ENCODE assay signal across 13 mouse cellular contexts in the genomic region with DNA sequence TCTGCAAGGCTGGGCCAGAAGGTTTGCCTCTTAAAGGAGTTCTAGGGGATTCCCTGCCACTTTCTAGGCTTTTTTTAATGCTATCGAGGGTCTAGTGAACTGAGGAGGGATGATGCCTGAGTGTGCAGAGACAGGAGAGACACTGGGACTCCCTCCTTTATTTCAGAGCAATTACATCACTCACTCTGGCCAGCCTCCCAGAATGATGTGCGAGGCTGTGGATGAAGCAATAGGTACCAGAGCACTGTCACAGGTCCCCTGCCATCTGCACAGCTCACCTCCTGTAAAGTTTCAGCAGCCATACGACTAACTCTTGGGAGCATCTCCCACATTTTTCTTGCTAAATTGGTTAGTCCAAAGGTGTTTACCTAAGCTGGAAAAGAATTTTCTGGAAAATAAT. TPM values are rescaled to one million over a fixed set of nuclear protein-coding genes. Genes with fewer than 3 reads are reported as not detected.
A peak's percentile ranks its signal among the peaks of the same experiment; 100 is the strongest.
DNase-seq lines count a peak whose midpoint lies in the region; ATAC-seq and TF ChIP-seq lines count a peak whose summit lies in the region.
"Had no signal": no experiment of that assay in that cellular context is flagged by ENCODE, and none has a peak within 500 bp of the region (broad histone marks: within the 10 kb centered on the region; RNA-seq: fewer than 3 reads in every experiment).

No protein-coding gene starts in this region.

- H3K36me3 ChIP-seq in embryonic facial prominence, embryonic 14.5 days (ENCODE audit: control insufficient read depth, insufficient read depth, low read length), result no peaks in the 10 kb centered on the region
- H3K36me3 ChIP-seq in embryonic facial prominence, embryonic 10.5 days (replicated peaks), result no peaks in the 10 kb centered on the region
- H3K36me3 ChIP-seq in midbrain, embryonic 12.5 days, result no peaks in the 10 kb centered on the region
- no peaks in the 10 kb centered on the region for H3K36me3 ChIP-seq in midbrain, postnatal 0 days (ENCODE audit: insufficient read depth, low read length)
- H3K36me3 ChIP-seq in midbrain, embryonic 16.5 days (ENCODE audit: control insufficient read depth, insufficient read depth, low read length), result no peaks in the 10 kb centered on the region
- H3K36me3 ChIP-seq: embryonic facial prominence, embryonic 13.5 days; forebrain, embryonic 15.5 days; hindbrain, embryonic 12.5 days had no signal

- H3K4me3 ChIP-seq in embryonic facial prominence, embryonic 14.5 days (ENCODE audit: low read depth, low read length), result no peak overlapping the region
- no peak overlapping the region for H3K4me3 ChIP-seq in embryonic facial prominence, embryonic 10.5 days
- H3K4me3 ChIP-seq in midbrain, embryonic 12.5 days, result no peak overlapping the region
- no peak overlapping the region for H3K4me3 ChIP-seq in midbrain, postnatal 0 days (ENCODE audit: low read depth, low read length)
- H3K4me3 ChIP-seq in midbrain, embryonic 16.5 days (ENCODE audit: low read depth, low read length), result no peak overlapping the region
- no peak overlapping the region for H3K4me3 ChIP-seq in left cerebral cortex, adult 2 months
- H3K4me3 ChIP-seq: embryonic facial prominence, embryonic 13.5 days; forebrain, embryonic 15.5 days; hindbrain, embryonic 12.5 days had no signal

- no peaks in the 10 kb centered on the region for H3K27me3 ChIP-seq in embryonic facial prominence, embryonic 14.5 days (replicated peaks; ENCODE audit: control insufficient read depth, insufficient read depth, low read length)
- no peaks in the 10 kb centered on the region for H3K27me3 ChIP-seq in embryonic facial prominence, embryonic 10.5 days (replicated peaks; ENCODE audit: low read depth, poor library complexity, severe bottlenecking)
- H3K27me3 ChIP-seq in midbrain, embryonic 12.5 days, result no peaks in the 10 kb centered on the region
- no peaks in the 10 kb centered on the region for H3K27me3 ChIP-seq in midbrain, postnatal 0 days (ENCODE audit: insufficient read depth, low read length)
- no peaks in the 10 kb centered on the region for H3K27me3 ChIP-seq in midbrain, embryonic 16.5 days (ENCODE audit: control insufficient read depth, insufficient read depth, low read depth, low read length)
- H3K27me3 ChIP-seq: embryonic facial prominence, embryonic 13.5 days; forebrain, embryonic 15.5 days; hindbrain, embryonic 12.5 days had no signal

- H3K27ac ChIP-seq in embryonic facial prominence, embryonic 14.5 days (replicated peaks; ENCODE audit: low read depth, low read length), result no peak overlapping the region
- no peak overlapping the region for H3K27ac ChIP-seq in embryonic facial prominence, embryonic 10.5 days (replicated peaks)
- H3K27ac ChIP-seq in midbrain, embryonic 12.5 days (replicated peaks), result 0 out of 2 replicates have a peak overlapping the region, but pooled peaks have one; percentile 35
- no peak overlapping the region for H3K27ac ChIP-seq in midbrain, postnatal 0 days (ENCODE audit: low read depth, low read length)
- H3K27ac ChIP-seq in midbrain, embryonic 16.5 days (ENCODE audit: low read length), result no peak overlapping the region
- H3K27ac ChIP-seq in left cerebral cortex, adult 2 months, result no peak overlapping the region
- H3K27ac ChIP-seq: embryonic facial prominence, embryonic 13.5 days; forebrain, embryonic 15.5 days; hindbrain, embryonic 12.5 days had no signal

- intact Hi-C loops in left cerebral cortex, adult 2 months (cut with DNase I), result no loop called here

- DNase-seq in embryonic facial prominence, embryonic 14.5 days (ENCODE audit: low spot score), result peak; percentile 33
- no peak for DNase-seq in embryonic facial prominence, embryonic 10.5 days (ENCODE audit: low spot score)
- no peak for DNase-seq in midbrain, postnatal 0 days (ENCODE audit: low spot score)
- DNase-seq in cerebellum, adult 8-10 months, result peak; percentile 32
- DNase-seq in left cerebral cortex, adult 2 months (ENCODE audit: extremely low spot score in 1 of 2, low spot score in 2 of 2), result no peak
- DNase-seq in thymus, postnatal 0 days (ENCODE audit: low spot score), result no peak
- DNase-seq: lung, adult 2 months had no signal

- TF ChIP-seq CTCF in midbrain, postnatal 0 days (IDR thresholded peaks at IDR 0.05), result no peak
- TF ChIP-seq CTCF in left cerebral cortex, adult 2 months (IDR thresholded peaks at IDR 0.05), result no peak

- H3K4me1 ChIP-seq in embryonic facial prominence, embryonic 14.5 days (ENCODE audit: control insufficient read depth, insufficient read depth, low read length), result no peaks in the 10 kb centered on the region
- H3K4me1 ChIP-seq in embryonic facial prominence, embryonic 10.5 days, result peaks cover 6% of the 10 kb centered on the region
- no peaks in the 10 kb centered on the region; the same call in 1 of the 2 replicates for H3K4me1 ChIP-seq in midbrain, embryonic 12.5 days
- H3K4me1 ChIP-seq in midbrain, postnatal 0 days (ENCODE audit: insufficient read depth, low read length), result no peaks in the 10 kb centered on the region
- H3K4me1 ChIP-seq in midbrain, embryonic 16.5 days (ENCODE audit: control insufficient read depth, insufficient read depth, low read length), result peaks cover 6% of the 10 kb centered on the region; the same call in 1 of the 2 replicates
- H3K4me1 ChIP-seq: forebrain, embryonic 15.5 days had no signal

- no peaks in the 10 kb centered on the region for H3K9me3 ChIP-seq in embryonic facial prominence, embryonic 14.5 days (ENCODE audit: control insufficient read depth, low read length)
- no peaks in the 10 kb centered on the region for H3K9me3 ChIP-seq in embryonic facial prominence, embryonic 10.5 days
- no peaks in the 10 kb centered on the region for H3K9me3 ChIP-seq in midbrain, embryonic 12.5 days
- H3K9me3 ChIP-seq in midbrain, postnatal 0 days (ENCODE audit: low read length), result no peaks in the 10 kb centered on the region
- H3K9me3 ChIP-seq in midbrain, embryonic 16.5 days (replicated peaks; ENCODE audit: control insufficient read depth, low read length, poor library complexity, severe bottlenecking), result no peaks in the 10 kb centered on the region
- H3K9me3 ChIP-seq: embryonic facial prominence, embryonic 13.5 days; forebrain, embryonic 15.5 days; hindbrain, embryonic 12.5 days had no signal

- ATAC-seq in embryonic facial prominence, embryonic 14.5 days (ENCODE audit: low read depth), result peak; percentile 70
- no peak for ATAC-seq in midbrain, embryonic 12.5 days (ENCODE audit: low FRiP score, low read depth)
- ATAC-seq in midbrain, postnatal 0 days (ENCODE audit: low FRiP score), result no peak
- ATAC-seq in midbrain, embryonic 16.5 days, result 0 out of 2 replicates have a peak, but pooled peaks have one; percentile 28
- ATAC-seq: forebrain, embryonic 15.5 days; Patski had no signal

- WGBS in embryonic facial prominence, embryonic 14.5 days, result 57% methylated on average over 3 of the region's 3 CpGs
- 58% methylated on average over 3 of the region's 3 CpGs for WGBS in embryonic facial prominence, embryonic 10.5 days
- 44% methylated on average over 3 of the region's 3 CpGs for WGBS in midbrain, embryonic 12.5 days
- WGBS in midbrain, postnatal 0 days, result 43% methylated on average over 3 of the region's 3 CpGs
- 40% methylated on average over 3 of the region's 3 CpGs for WGBS in midbrain, embryonic 16.5 days

- H3K4me2 ChIP-seq in embryonic facial prominence, embryonic 14.5 days (ENCODE audit: low read depth, low read length), result no peak overlapping the region
- no peak overlapping the region for H3K4me2 ChIP-seq in midbrain, embryonic 12.5 days (replicated peaks)
- no peak overlapping the region for H3K4me2 ChIP-seq in midbrain, postnatal 0 days (ENCODE audit: low read depth, low read length, poor library complexity, severe bottlenecking)
- no peak overlapping the region for H3K4me2 ChIP-seq in midbrain, embryonic 16.5 days (ENCODE audit: low read length)
- H3K4me2 ChIP-seq: embryonic facial prominence, embryonic 13.5 days; forebrain, embryonic 15.5 days; hindbrain, embryonic 12.5 days had no signal

- H3K9ac ChIP-seq in embryonic facial prominence, embryonic 14.5 days (ENCODE audit: low read depth, low read length), result no peak overlapping the region
- H3K9ac ChIP-seq in midbrain, embryonic 12.5 days (replicated peaks), result no peak overlapping the region
- no peak overlapping the region for H3K9ac ChIP-seq in midbrain, postnatal 0 days (replicated peaks; ENCODE audit: low read length, poor library complexity, severe bottlenecking)
- H3K9ac ChIP-seq in midbrain, embryonic 16.5 days (ENCODE audit: low read depth, low read length), result no peak overlapping the region
- H3K9ac ChIP-seq: embryonic facial prominence, embryonic 13.5 days; forebrain, embryonic 15.5 days; hindbrain, embryonic 12.5 days had no signal

RNA-seq across cellular contexts. Expression of a gene that starts 40.2 kb away (rescaled TPM):
- polyA plus RNA-seq in embryonic facial prominence, embryonic 14.5 days (2014; fragmentation: Nextera tagmentation; extraction: Ambion mirVana), result 141 and 149 TPM in 2 replicates
- polyA plus RNA-seq in embryonic facial prominence, embryonic 10.5 days (2016; fragmentation: Nextera tagmentation; extraction: Ambion mirVana), result 125 and 135 TPM in 2 replicates
- 356 and 360 TPM in 2 replicates for polyA plus RNA-seq in midbrain, embryonic 12.5 days (2016; fragmentation: Nextera tagmentation; extraction: Ambion mirVana)
- 874 and 1,101 TPM in 2 replicates for total RNA-seq in midbrain, postnatal 0 days (2014; rRNA removed)
- 2,398 and 2,505 TPM in 2 replicates for polyA plus RNA-seq in midbrain, postnatal 0 days (2015; fragmentation: Nextera tagmentation; extraction: Ambion mirVana)
- polyA plus RNA-seq in midbrain, embryonic 16.5 days (2015; fragmentation: Nextera tagmentation; extraction: Ambion mirVana), result 1,781 and 1,991 TPM in 2 replicates
- total RNA-seq in left cerebral cortex, adult 2 months (2021), result 100 to 1,000 TPM; 302 to 315 TPM
- 1.5 and 1.7 TPM in 2 replicates for polyA plus RNA-seq in thymus, postnatal 0 days (2015; fragmentation: Nextera tagmentation; extraction: Ambion mirVana)
- polyA plus RNA-seq: Patski had no signal

Comparison
In these comparisons a context has a peak if more than half of its experiments do, and no peak if none do; other contexts are left out.
1. ATAC-seq: peak in embryonic facial prominence, embryonic 14.5 days (single experiment) and midbrain, embryonic 16.5 days (single experiment); none in midbrain, embryonic 12.5 days (single experiment) and midbrain, postnatal 0 days (single experiment).
2. DNase-seq: peak in embryonic facial prominence, embryonic 14.5 days (single experiment) and cerebellum, adult 8-10 months (single experiment); none in embryonic facial prominence, embryonic 10.5 days (single experiment), midbrain, postnatal 0 days (single experiment), left cerebral cortex, adult 2 months (0 of 2) and thymus, postnatal 0 days (single experiment).
3. RNA of a gene that starts 40.2 kb away (polyA plus RNA-seq): 2,398 to 2,505 TPM in midbrain, postnatal 0 days, 1,781 to 1,991 TPM in midbrain, embryonic 16.5 days, 356 to 360 TPM in midbrain, embryonic 12.5 days, 141 to 149 TPM in embryonic facial prominence, embryonic 14.5 days and 125 to 135 TPM in embryonic facial prominence, embryonic 10.5 days; 1.5 to 1.7 TPM in thymus, postnatal 0 days; every median in the first group is over 10 times any median in the second.